Mouse (Mus musculus) urinary bladder, postnatal 4 days (tissue): ENCODE data around the gene Slc1a3.

Experiments used
- DNase-seq, 2 experiments: peaks; one replicate each; pipeline ENCODE4 v3.0.0; 2021 to 2022; ENCODE audit warnings: low spot score in 2 of 2

Gene Slc1a3

DNA sequence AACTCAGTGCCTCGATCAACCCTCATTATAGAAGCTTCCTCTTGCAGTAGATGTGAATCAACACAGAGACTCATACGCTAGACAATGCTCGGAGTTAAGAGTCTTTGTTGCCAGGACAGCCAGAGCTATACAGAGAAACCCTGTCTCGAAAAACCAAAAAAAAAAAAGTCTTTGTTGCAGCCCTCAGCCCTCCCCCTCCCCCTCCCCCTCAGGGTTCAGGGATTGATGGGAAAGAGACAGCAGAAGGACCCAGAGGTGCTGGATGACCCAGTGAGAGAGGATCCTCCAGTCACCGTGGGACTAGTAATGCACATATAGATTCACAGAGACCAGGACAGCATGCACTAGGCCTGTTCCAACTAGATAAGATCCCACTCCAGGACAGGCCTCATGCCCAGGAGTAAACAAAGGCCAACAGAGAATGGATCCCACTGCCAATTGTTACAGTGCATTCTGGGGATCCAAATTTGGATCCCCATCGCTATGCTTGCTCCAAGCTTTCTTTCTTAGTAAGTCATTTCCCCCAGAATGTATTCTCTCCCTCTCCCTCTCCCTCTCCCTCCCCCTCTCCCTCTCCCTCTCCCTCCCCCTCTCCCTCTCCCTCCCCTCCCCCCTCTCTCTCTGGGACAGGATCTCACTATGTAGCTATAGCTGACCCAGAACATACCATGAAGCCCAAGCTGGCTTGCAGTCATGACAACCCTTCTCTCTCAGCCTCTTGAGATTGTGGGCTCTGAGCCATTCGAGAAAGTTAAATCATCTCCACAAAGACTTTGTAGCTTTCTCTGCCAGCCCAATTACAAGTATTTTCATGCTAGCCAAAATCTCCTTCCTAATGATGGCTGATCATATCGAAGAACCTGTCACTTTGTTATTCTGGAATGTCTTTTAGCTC is 52.2 kb downstream of the Slc1a3 start:
- no peak for DNase-seq

DNA sequence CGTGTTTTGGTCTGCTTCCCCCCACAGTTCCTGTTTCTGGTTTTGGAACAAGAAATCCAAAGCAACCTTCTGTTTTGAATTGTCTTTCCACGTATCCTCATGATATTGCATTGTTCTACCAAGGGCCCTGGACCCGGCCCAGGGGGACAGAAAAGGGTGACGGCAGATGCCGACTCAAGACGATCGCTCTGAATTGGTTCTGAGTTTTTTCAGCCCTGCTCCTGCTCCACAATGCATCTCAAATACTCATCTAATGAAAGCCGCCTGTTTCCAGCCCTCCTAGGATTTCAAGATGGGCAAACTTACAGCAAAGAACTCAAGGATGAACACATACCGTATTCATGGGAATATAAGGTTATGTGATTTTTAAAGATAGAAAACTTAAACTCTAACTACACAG is 55.3 kb downstream of the Slc1a3 start:
- peak in 1 of 2 experiments; percentile 25 for DNase-seq

DNA sequence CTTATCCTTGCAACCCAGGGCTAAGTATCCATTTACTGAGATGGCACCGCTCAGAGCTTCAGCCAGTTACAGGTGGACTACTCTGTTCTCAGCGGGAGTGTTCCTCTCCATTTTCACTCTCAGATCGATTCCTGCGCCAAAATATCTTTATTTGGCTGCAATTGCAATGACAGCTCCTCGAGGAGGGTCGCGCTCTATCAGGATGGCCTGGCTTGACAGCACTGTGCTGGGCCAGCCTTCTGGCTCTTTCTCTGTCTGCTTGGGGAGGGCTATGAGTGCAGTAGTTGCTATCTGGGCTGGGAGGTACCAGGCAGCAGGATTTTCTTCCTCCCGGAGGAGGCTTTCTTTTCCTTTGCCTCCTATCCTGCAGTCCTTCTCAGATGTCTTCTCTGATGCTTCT is 57.9 kb downstream of the Slc1a3 start:
- no peak for DNase-seq

DNA sequence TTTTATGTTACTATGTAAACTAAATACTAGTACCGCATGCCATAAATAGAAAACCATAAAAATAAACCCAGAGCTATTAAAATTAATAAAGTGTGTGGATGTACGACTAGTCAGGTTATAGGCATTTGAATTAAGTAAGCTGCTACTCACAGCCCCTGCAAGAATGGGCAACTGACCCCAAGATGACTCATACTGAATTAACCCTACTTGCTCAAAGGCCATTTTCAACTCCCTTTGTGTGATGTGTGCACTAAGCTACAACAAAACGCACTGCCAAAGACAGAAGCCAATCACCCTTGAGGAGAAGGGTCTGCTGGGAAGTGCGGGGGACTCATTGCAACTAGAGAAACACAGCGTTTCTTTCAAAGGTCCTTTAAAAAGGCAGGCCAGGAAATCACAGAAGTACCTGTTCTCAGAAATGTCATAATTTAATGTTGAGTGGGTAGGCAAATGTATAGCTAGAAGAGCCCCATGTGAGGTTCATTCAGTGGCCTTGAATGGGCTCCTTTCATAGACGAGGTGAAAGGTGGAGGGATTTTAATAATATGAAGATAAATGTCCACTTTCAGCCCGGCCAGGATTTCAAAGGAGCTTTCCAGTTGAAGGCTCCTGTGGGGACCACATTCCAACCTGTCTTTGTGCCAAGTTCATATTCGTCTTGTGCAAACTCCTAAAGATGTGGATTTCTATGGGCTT is 66.4 kb downstream of the Slc1a3 start:
- no peak for DNase-seq

- no peak for DNase-seq
Measured at GRCm38 (mm10) chr15:8639856-8640255, 70.7 kb downstream of the Slc1a3 start.

DNA sequence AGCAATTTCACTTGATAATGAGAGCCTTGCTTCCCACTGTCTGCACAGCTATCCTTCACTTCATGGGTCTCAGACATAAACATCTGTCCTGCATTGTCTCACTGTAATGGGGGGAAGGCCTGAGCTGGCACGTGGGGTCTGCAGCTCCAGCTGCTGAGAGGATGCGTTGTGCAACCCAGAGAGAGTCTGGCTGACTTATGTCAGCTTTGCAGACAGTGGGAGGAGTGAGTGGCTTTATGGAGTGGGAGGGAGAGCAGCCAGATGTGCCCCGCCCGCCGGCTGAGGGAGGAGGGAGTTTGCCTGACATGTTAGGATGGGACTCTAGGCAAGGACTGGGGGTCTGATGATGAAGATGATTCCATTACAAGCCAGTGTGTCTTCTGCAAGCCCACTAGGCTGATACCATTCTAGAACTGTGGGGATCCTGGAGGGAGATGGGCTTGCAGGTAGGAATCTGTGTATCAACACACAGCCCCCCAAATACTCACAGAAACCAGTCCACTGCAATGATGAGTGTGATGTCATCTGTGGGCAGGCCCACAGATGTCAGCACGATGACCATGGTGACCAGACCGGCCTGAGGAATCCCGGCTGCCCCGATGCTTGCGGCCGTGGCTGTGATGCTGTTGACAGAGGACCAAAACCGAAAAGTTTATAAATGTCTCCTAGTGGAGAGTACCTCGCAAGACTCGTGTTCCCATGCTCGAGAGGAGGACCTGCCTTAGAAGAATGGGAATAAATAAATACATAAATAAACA is 71.8 kb downstream of the Slc1a3 start:
- peak in 1 of 2 experiments; percentile 25 for DNase-seq

- DNase-seq = no peak
Measured at GRCm38 (mm10) chr15:8637283-8637682, 73.3 kb downstream of the Slc1a3 start.

- no peak for DNase-seq
Measured at GRCm38 (mm10) chr15:8635974-8636373, 74.6 kb downstream of the Slc1a3 start.

GRCm38 (mm10) chr15:8634807-8635206 is 75.8 kb downstream of the Slc1a3 start:
- DNase-seq = no peak

DNA sequence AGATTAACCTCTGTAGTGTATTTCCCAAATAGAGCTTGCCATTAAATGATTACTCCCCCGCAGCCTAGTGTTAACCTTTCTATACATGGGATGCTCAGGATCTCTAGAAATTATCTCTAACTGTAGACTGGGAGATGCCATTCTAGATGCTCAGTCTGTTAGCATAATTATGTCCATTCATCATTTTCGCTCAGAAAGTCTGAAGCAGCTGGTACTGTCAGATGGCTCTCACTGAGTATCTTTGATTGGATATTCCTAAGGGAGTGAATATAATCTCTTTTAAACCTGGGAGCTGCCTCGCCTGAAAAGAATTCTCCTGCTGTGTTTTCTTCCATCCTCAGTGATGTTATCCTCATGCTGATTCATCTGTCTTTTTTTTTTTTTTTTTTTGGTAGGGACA is 76.2 kb downstream of the Slc1a3 start:
- DNase-seq = no peak

- no peak for DNase-seq
Measured at GRCm38 (mm10) chr15:8633375-8633774, 77.2 kb downstream of the Slc1a3 start.

DNA sequence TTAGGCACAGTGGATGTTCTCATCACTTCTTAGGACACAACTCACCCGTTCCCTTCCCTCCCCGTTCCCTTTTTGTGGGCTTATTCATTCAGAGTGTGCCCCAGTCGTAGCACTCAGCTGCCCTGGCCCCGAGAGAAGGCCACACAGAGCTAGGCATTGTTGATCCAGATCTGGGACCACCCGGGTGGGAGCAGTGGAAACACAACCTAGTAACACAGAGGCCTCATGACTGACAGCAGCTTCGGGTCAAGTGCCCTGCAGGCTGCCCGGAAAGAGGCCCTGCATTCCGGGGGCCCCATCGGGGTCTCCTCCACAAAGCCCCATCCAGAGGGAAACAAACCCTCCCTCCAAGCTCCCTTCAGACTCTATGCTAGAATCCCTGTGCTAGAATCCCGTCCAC is 78.2 kb downstream of the Slc1a3 start:
- DNase-seq = no peak

DNA sequence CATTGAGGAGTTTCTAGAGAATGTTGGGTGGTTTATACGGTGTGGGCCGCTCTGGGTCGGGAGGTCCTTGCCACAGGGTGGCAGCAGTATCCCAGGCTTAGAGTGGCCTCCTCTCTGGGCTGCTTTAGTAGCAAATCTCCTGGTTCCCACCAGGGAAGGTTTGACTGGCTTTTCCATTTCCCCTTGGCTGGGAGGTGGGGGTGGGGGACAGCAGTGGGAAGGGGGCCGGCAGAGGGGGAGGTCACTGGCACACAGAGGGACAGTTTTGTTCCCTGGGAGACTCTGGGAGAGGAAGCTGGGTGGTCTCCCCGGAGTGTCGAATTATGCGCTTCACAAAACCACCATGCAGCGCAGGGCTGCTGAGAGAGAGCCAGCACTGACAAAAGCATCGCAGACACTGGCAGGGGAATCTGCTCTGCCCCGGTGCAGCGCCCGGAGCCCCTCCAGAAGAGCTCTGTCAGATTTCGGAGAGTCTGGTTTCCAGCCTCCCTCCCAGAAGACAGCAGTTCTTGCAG is 81.2 kb downstream of the Slc1a3 start:
- peak; percentile 66 to 77 for DNase-seq

DNA sequence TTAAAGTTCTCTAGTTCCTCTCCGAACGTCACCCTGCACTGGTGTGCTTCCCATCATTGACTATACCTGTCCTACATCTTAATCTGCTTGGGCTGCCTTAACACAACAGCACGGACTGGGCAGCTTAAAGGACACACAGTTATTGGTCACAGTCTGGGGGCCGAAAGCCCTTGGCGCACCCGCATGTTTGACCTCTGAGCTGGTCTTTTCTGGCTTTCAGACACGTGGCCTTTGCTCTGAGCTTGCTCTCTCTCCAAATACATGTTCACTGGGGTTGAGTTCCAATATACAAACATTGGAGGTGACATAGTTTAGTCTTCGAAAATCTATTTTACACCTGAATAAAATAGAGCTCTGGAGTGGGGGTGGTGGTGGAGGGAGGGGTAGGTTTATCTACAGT is 82.4 kb downstream of the Slc1a3 start:
- no peak for DNase-seq

- DNase-seq = peak in 1 of 2 experiments; percentile 48
Measured at GRCm38 (mm10) chr15:8627097-8627537, 83.4 kb downstream of the Slc1a3 start.

GRCm38 (mm10) chr15:8625370-8625769 is 85.2 kb downstream of the Slc1a3 start:
- DNase-seq = no peak

DNA sequence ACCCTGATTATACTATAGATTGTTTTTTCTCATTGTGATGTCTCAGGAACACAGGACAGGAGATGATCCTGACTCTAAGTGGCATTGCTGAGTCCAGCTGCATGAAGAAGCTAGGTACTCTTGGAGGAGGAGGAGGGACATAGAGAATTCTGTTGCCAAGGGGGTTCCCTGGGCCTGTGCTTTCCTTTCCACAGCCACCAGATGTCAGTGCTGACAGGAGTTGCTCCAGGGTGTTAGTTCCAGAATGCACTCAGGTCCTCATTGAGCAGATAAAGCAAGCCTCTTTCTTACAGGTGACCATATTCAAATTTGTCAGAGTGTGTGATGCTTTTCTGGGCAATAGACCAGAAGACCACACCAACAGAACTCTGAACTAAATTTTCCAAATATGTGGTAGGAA is 86.7 kb downstream of the Slc1a3 start:
- no peak for DNase-seq

GRCm38 (mm10) chr15:8619479-8620026 is 91.0 kb downstream of the Slc1a3 start:
- no peak for DNase-seq

GRCm38 (mm10) chr15:8616290-8616689 is 94.3 kb downstream of the Slc1a3 start:
- DNase-seq = no peak

DNA sequence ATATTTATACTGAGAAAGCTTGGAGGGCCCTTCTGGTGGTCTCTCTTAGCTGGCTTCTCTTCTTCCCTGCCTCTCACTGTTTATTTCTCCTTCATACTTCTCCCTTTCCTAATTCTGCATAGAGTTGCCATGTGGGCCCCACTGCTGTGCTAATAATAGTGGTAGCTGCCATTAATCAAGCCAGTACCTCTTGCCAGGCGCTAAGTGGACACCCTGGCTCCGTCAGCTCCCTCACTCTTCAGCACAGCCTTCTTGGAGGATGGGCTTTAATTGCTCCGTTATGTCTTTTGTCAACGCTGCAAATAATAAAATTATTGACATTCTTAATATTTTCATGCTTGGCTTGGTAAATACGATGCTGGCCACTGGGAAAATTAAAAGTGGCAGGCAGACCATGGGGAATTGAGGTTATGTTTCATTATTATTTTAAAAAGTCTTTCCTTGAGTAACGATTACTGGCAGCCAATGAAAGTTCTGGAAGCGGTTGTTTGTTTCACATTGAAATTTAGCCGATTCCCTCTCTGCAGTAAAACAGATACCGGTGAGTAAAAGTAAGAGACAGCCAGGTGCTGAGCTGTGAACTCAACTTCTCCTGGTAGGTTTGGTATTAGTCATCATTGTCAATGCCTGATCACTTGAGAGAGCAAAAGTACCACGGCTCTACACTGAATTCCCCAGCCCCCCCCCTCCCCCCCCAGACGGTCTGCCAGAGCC is 94.9 kb downstream of the Slc1a3 start:
- no peak for DNase-seq

DNA sequence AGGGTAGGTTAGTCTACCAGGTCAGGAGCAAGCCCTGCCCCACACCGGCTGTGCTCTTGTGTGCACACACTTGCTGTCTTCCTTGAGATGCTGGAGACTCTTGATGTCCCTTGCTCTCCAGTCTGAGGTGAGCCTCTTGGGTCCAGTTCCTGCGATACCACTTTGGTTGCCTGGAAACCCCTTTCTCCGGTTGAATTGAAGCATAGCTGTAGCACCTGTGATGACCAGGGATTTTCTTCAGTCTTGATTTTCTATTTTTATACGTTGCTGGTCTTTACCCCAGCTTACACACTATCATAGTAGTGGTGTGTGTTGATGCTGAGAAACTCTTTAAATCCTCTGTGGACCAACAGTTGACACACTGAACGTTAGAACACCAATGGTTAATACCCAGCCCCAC is 95.9 kb downstream of the Slc1a3 start:
- DNase-seq = no peak
